Mouse (Mus musculus): Measurements from ENCODE around the gene Pf4.

GRCm38 (mm10) chr5:90771369-90771768 is 866 bp upstream of the Pf4 start:
- no peak for TF ChIP-seq POLR2A (IDR thresholded peaks at IDR 0.05; ENCODE audit: control insufficient read depth, low read depth, low read length)
- no peak for TF ChIP-seq CTCF (IDR thresholded peaks at IDR 0.05; ENCODE audit: control insufficient read depth, insufficient read depth, insufficient replicate concordance, low read depth, low read length)

Measured in testis, adult 2 months (tissue).